Mouse (Mus musculus) hindbrain, embryonic 15.5 days (tissue): ENCODE results near the gene Prg2. TPM values are rescaled to one million over a fixed set of nuclear protein-coding genes. Genes with fewer than 3 reads are reported as not detected.

Experiments
- ATAC-seq: fragments of 200-750 bp; cut with Nextera tagmentation; 2 replicates; pipeline ENCODE4 v1.8.0; 2017; ENCODE audit warnings: low read depth, moderate number of reproducible peaks, moderate TSS enrichment; ENCODE audit not compliant: low FRiP score
- H3K27ac ChIP-seq: fragments of 300-500 bp; sonication (generic); replicated peaks from 2 replicates; pipeline ENCODE4 v1.5.1; 2015; ENCODE audit warnings: mild to moderate bottlenecking, inconsistent platforms
- H3K27me3 ChIP-seq: fragments of 300-500 bp; sonication (generic); 2 replicates; pipeline ENCODE4 v1.6.1; 2015; ENCODE audit warnings: control low read depth, inconsistent platforms
- H3K36me3 ChIP-seq: fragments of 300-500 bp; sonication (generic); 2 replicates; pipeline ENCODE4 v1.6.1; 2015; ENCODE audit warnings: control low read depth, inconsistent platforms
- H3K4me1 ChIP-seq: fragments of 300-500 bp; sonication (generic); replicated peaks from 2 replicates; pipeline ENCODE4 v1.6.1; 2015; ENCODE audit warnings: control low read depth, inconsistent platforms
- H3K4me2 ChIP-seq: fragments of 300-500 bp; sonication (generic); 2 replicates; pipeline ENCODE4 v1.6.1; 2015; ENCODE audit warnings: moderate library complexity, mild to moderate bottlenecking, inconsistent platforms
- H3K4me3 ChIP-seq: fragments of 300-500 bp; sonication (generic); 2 replicates; pipeline ENCODE4 v1.5.1; 2015; ENCODE audit warnings: mild to moderate bottlenecking, inconsistent platforms
- H3K9ac ChIP-seq: fragments of 300-500 bp; sonication (generic); 2 replicates; pipeline ENCODE4 v1.6.1; 2015; ENCODE audit warnings: inconsistent platforms
- H3K9me3 ChIP-seq: fragments of 300-500 bp; sonication (generic); 2 replicates; pipeline ENCODE4 v1.6.1; 2016; ENCODE audit warnings: control low read depth, inconsistent platforms
- WGBS: fragments of 180-500 bp; shearing (Covaris S2); methylation state at CpG from one replicate; pipeline ENCODE4 v1.1.7; 2015; 5-methylcytosine and 5-hydroxymethylcytosine counted together
- polyA plus RNA-seq: library from polyadenylated mRNA; unstranded; fragments of >200 nt; fragmentation: Nextera tagmentation; extraction: Ambion mirVana; gene quantifications from 2 replicates; pipeline ENCODE4 v1.2.1, GENCODE M21; 2015

Gene Prg2
- polyA plus RNA-seq, 1 experiment from 2014 or later = 0.18 TPM

DNA sequence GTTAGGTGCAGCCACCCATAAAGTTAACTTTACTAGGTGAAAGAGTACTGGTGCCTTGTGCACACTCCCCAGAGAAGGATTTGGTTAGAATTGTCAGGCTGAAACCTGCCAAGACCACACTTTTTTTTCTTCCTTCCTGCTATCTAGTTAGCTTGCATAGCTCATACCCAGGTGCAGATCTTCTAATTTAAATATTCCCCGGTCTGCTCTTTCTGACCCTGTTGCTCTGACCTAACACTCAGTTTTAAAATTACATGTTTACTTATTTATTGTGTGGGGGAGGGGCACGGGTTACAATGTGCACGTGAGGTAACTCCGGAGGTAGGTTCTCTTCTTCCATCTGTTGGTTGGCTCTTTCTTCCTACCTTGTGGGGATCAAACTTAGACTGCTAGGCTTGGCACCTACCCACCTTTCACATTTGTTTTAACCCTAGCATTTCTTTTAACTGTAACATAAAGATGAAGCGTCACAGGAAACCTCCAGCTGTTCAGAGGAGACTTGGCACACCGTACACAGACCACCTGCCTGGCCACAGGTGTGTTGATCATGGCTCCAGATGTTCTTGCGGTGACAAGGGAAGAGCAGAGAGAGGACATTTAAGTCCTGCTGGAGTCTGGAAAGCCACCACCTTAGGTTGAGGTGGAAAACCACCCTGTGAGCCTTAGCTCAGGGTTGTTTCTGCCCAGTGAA lies 16.0 kb upstream of the Prg2 start:
- ATAC-seq = no peak
- H3K27ac ChIP-seq = no peak overlapping the region
- 91% methylated on average over 7 of the region's 7 CpGs for WGBS

DNA sequence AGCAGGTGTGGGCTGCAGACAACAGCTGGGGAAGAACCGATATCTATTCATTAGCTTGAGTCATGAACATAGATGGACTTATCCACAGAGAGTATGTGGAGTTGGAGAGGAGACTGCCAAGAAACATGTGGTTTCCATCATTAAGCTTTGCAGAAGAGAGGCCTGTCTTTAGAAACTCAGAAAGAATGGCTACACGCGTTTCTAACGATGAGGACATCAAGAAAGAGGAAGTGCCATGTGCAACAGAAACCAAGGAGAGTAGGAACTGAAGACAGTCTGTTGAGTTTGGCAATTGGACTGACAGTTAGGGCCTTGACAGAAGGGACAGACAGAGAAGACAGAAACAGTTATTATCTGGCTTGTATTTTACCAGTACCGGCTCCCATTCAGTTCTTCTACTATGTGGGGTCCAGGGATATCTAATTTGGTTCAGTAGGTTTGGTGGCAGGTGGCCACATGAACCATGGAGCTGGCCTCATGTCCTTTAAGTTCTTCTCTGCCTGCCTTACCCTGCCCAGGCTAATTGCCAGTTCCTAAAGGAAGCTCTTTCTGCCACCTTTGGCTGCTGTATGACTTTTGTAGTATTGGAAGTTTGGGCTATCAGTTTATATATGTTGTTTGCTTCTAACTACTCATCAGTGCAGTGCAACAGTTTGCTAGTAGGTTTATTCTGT lies 12.8 kb upstream of the Prg2 start:
- H3K27ac ChIP-seq = no peak overlapping the region
- H3K9ac ChIP-seq = no peak overlapping the region
- H3K9me3 ChIP-seq = no peaks in the 10 kb centered on the region
- H3K4me1 ChIP-seq = no peaks in the 10 kb centered on the region
- no peak overlapping the region for H3K4me3 ChIP-seq
- 89% methylated on average over 5 of the region's 5 CpGs for WGBS
- no peak for ATAC-seq
- no peak overlapping the region for H3K4me2 ChIP-seq
- no peaks in the 10 kb centered on the region for H3K27me3 ChIP-seq
- H3K36me3 ChIP-seq = no peaks in the 10 kb centered on the region

More for the DNA sequence above, 16.0 kb upstream of the Prg2 start:
- H3K27me3 ChIP-seq = no peaks in the 10 kb centered on the region
- H3K4me1 ChIP-seq = no peaks in the 10 kb centered on the region
- no peak overlapping the region for H3K4me2 ChIP-seq
- H3K36me3 ChIP-seq = no peaks in the 10 kb centered on the region
- H3K9ac ChIP-seq = no peak overlapping the region
- no peak overlapping the region for H3K4me3 ChIP-seq
- no peaks in the 10 kb centered on the region for H3K9me3 ChIP-seq

DNA sequence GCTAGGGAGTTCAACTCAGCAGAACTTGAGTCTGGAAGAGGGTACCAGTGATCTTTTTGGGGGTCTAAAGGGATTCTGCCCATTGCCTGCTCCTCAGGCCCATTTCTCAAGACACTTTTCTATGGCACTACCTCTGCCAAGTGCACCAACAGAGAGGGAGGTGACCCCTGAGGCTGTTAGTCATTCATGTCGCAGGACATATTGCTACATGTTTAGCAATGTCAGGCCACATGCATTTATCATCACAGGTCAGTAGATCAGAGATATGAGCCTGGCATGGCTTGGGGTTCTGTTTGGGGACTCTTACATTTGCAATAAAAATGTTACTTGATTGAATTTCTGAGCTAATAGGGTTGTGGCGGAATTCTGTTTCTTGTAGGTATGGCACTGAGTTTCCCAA lies 4.7 kb upstream of the Prg2 start:
- Histone ChIP-seq H3K36me3 (no peaks in the 10 kb centered on the region), H3K27ac (no peak overlapping the region), H3K9ac (no peak overlapping the region), H3K4me3 (no peak overlapping the region), H3K9me3 (no peaks in the 10 kb centered on the region), H3K27me3 (no peaks in the 10 kb centered on the region), H3K4me1 (no peaks in the 10 kb centered on the region), H3K4me2 (no peak overlapping the region)
- no peak for ATAC-seq
- 96% methylated on average over 2 of the region's 2 CpGs for WGBS

DNA sequence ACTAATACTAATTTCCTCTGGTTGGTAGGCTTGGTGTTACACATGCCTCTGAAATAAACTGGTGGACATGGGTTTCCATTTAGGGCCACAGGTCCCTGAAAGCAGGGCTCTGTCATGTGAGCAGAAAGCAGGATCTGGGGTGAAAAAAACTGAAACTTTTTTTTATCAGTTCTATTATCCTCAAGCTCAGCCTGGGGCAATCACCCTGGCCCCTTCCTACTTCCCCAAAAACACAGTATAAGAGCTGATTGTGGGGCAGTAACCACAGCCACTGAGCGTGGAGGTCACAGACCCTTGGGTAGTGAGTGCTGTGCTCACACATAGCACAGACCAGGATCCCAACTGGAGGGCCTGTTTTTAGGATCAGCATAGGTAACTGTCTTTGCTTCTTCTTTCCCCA lies 7.7 kb downstream of the Prg2 start, which contains the start of gene Prg3:
Gene Prg3 (plus strand): TSS at position 286 of the 400 bp plus-strand sequence.
- Histone ChIP-seq H3K36me3 (no peaks in the 10 kb centered on the region), H3K4me3 (no peak within 1 kb of the TSS), H3K27ac (no peak within 1 kb of the TSS), H3K9ac (no peak within 1 kb of the TSS), H3K4me2 (no peak within 1 kb of the TSS), H3K9me3 (no peaks in the 10 kb centered on the region), H3K4me1 (no peaks in the 10 kb centered on the region), H3K27me3 (no peaks in the 10 kb centered on the region)
- 83% methylated on average over 1 of the region's 1 CpGs for WGBS
- ATAC-seq = no peak

DNA sequence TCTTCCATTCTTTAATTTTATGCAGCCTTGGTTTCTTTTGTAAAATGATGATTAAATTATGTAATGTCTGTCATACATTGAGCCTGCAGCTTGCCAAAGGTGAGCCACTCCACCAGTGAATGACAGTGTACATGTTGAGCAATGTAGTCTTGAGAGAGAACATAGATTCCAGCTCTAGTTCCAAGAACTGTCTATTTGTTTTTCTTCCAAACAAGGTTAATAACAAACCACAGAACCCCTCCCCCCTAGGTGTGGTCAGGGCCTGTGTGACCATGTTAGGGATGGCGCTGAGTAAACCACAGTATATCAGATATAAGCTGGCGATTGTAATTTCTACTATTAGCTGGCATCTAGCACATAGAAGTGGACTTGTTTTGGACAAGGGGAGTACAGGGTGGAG lies 16.1 kb downstream of the Prg2 start:
- no peaks in the 10 kb centered on the region for H3K9me3 ChIP-seq
- no peak overlapping the region for H3K9ac ChIP-seq
- no peaks in the 10 kb centered on the region for H3K27me3 ChIP-seq
- H3K4me2 ChIP-seq = no peak overlapping the region
- H3K4me1 ChIP-seq = no peaks in the 10 kb centered on the region
- ATAC-seq = no peak
- H3K36me3 ChIP-seq = no peaks in the 10 kb centered on the region
- H3K4me3 ChIP-seq = no peak overlapping the region
- H3K27ac ChIP-seq = no peak overlapping the region
- 92% methylated on average over 2 of the region's 2 CpGs for WGBS

DNA sequence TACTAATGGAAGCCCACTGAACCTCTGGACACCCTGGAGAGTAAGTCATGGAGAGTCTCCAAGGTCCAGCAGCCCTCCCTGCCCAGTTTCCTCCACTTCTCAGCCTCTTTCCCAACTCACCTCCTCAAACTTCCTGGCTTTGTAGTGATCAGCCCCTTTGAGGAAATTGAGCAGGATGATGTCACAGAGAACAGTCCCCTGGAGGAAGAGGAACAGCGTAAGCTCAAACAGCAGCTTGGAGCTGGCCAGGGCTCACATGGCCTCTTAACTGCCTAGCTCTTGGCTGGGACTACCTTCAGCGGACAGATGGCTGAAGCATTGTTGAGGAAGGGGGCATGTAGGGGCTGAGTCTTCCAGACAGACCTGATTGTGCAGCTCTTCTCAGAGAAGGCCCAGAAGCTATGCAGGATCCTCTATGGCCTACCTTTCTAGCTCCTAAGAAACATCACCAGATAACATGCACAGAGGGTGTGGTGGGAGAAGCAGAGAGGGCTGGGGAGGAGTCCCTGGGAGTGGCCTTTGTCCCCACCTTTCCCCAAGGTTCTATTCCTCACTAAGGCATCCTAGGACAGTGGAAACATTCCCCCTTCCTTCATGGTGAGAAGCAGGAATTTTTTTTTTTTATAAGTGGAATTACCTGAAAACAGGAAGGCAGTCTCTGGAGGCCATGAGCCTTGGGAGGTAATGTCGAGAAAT lies 19.4 kb downstream of the Prg2 start:
- Histone ChIP-seq H3K4me1 (no peaks in the 10 kb centered on the region), H3K9ac (no peak overlapping the region), H3K4me2 (no peak overlapping the region), H3K36me3 (no peaks in the 10 kb centered on the region), H3K9me3 (no peaks in the 10 kb centered on the region), H3K4me3 (no peak overlapping the region), H3K27ac (no peak overlapping the region), H3K27me3 (no peaks in the 10 kb centered on the region)
- WGBS = 89% methylated on average over 3 of the region's 3 CpGs
- no peak for ATAC-seq

DNA sequence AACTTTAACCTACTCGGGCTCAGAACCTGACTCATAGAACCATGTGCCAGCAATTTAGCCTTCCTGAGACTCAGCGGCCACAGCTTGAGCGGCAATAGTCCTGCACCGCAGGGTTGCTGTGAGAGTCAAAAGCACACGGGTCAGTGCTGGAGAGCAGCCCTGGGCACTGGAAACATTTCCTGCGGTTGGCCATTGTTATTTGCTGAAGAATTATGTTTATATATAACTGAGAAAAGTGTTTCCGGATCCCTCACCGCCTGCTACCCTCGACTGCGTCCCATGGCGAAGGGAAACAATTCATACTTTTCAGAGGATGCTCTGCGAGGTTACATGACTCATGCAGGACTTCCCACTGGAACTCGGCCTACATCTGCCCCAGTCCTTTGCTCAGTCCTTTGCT lies 21.2 kb downstream of the Prg2 start:
- Histone ChIP-seq H3K4me2 (no peak overlapping the region), H3K9ac (no peak overlapping the region), H3K36me3 (no peaks in the 10 kb centered on the region), H3K4me1 (no peaks in the 10 kb centered on the region), H3K4me3 (no peak overlapping the region), H3K9me3 (no peaks in the 10 kb centered on the region), H3K27me3 (no peaks in the 10 kb centered on the region), H3K27ac (no peak overlapping the region)
- WGBS = 66% methylated on average over 13 of the region's 13 CpGs
- ATAC-seq = no peak; the same call in 1 of the 2 replicates

DNA sequence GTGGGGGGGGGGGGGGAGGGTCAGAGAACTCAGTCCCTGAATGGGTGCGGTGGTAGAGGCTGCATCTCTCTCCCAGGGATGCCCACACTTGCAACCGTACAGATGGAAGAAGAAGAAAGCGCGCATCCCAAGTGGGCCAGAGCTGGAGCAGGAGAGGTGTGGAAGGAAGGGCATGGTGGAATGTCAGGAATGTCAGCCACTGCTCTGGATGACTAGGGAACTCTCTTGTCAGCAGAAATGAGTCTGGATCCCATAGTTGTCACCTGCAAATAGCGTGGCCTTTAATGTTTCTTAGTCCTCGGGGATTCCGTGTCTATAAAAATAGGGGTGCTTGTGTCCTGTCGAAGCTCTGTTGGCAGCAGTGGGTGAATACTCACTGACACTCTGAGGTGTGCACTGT lies 22.3 kb downstream of the Prg2 start:
- WGBS = 88% methylated on average over 8 of the region's 8 CpGs

DNA sequence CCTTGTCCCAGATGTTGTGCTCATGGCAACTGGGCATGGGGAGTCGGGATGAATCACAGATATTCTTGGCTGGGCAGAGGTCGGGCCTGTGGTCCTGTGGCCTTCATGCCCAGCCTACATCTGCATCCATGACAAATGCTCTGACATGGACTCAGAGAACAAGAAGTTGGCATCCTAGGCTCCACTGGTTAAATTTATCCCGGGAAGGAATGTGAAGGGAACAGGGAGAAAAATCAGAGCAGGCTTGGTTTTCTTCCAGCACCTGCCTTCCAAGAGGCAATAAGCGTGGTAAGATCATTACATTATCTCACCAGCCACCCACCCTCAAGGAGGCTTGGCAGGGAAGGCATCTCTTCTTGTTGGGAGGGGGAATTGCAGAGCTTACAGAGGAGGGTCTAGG lies 24.1 kb downstream of the Prg2 start:
- Histone ChIP-seq H3K27me3 (no peaks in the 10 kb centered on the region), H3K4me3 (no peak overlapping the region), H3K9me3 (no peaks in the 10 kb centered on the region), H3K9ac (no peak overlapping the region), H3K4me2 (no peak overlapping the region), H3K4me1 (no peaks in the 10 kb centered on the region), H3K36me3 (no peaks in the 10 kb centered on the region), H3K27ac (no peak overlapping the region)
- ATAC-seq = no peak
- 80% methylated on average over 4 of the region's 4 CpGs for WGBS

More for the DNA sequence above, 22.3 kb downstream of the Prg2 start:
- no peak overlapping the region for H3K4me2 ChIP-seq
- H3K9me3 ChIP-seq = no peaks in the 10 kb centered on the region
- no peaks in the 10 kb centered on the region for H3K4me1 ChIP-seq
- H3K9ac ChIP-seq = no peak overlapping the region
- no peaks in the 10 kb centered on the region for H3K27me3 ChIP-seq
- no peaks in the 10 kb centered on the region for H3K36me3 ChIP-seq
- H3K4me3 ChIP-seq = no peak overlapping the region
- no peak overlapping the region for H3K27ac ChIP-seq
- no peak for ATAC-seq

DNA sequence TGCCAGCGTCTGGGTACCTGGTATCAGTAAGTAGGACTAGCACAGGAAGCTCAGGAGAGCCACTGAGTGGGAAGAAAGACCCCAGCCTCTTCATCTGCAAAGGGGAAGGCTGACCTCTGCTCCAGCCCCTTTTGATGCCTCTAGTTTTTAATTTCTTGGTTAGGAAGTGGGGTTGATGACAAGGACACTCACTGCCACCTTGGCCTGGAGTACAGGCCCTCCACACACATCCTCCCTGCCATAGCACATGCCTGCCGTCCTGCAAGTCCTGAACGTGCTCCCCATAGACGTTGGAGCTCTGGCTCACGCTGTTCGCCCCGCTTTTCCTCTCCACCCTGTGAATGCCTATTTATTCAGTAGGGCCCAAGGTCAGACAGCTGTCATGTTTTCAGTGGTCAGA lies 26.3 kb downstream of the Prg2 start:
- Histone ChIP-seq H3K4me3 (no peak overlapping the region), H3K9me3 (no peaks in the 10 kb centered on the region), H3K4me1 (no peaks in the 10 kb centered on the region), H3K9ac (no peak overlapping the region), H3K4me2 (no peak overlapping the region), H3K36me3 (no peaks in the 10 kb centered on the region), H3K27ac (no peak overlapping the region), H3K27me3 (no peaks in the 10 kb centered on the region)
- WGBS = 77% methylated on average over 7 of the region's 7 CpGs
- no peak for ATAC-seq

DNA sequence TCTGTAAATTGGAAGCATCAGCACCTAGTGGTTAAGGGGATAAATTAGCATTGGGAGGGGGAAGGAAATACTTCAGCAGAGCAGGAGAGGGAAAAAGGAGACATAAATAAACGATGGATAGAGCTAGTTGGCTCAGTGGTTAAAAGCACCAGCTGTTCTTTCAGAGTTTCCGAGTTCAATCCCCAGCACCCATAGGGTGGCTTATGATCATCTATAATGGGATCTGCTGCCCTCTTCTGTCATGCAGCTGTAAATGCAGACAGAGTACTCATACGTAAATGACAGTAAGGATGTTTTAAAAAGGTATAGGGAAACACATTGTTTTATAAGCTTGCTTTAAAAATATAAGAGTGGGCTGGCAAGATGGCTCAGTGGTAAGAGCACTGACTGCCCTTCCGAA lies 27.5 kb downstream of the Prg2 start:
- Histone ChIP-seq H3K4me1 (peaks cover 6% of the 10 kb centered on the region; the same call in 1 of the 2 replicates), H3K36me3 (no peaks in the 10 kb centered on the region), H3K4me2 (no peak overlapping the region), H3K9ac (no peak overlapping the region), H3K27ac (no peak overlapping the region), H3K9me3 (no peaks in the 10 kb centered on the region), H3K27me3 (no peaks in the 10 kb centered on the region), H3K4me3 (no peak overlapping the region)
- 21% methylated on average over 4 of the region's 4 CpGs for WGBS
- no peak for ATAC-seq

DNA sequence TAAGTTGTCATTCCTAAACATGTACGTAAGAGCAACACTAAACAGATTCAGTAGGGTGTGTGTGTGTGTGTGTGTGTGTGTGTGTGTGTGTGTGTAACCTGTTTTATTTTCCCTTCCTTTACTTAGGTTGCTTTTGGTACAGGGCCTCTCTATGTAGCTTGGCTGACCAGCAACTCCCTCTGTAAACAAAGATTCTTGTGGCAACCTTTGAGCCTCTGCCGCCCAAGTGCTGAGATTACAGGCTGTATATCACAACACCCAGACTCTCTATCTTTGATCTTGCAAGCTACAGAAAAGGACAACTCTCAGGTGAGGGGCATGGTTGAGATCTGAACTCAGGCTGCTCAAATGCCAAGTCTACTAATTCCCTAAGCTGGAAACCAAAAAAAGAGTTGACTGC lies 29.0 kb downstream of the Prg2 start:
- Histone ChIP-seq H3K27me3 (no peaks in the 10 kb centered on the region), H3K4me2 (no peak overlapping the region), H3K4me1 (peaks cover 6% of the 10 kb centered on the region; the same call in 1 of the 2 replicates), H3K9me3 (no peaks in the 10 kb centered on the region), H3K36me3 (no peaks in the 10 kb centered on the region), H3K27ac (no peak overlapping the region), H3K4me3 (no peak overlapping the region), H3K9ac (no peak overlapping the region)
- no peak for ATAC-seq
- WGBS = 82% methylated on average over 2 of the region's 2 CpGs
